Mouse (Mus musculus) ES-E14 (cell line): Measurements from ENCODE around the gene Gm10277.

ENCODE experiments used
- CHD2 ChIP-seq: IDR thresholded peaks from 2 replicates; pipeline ENCODE4 v1.6.1; 2014; ENCODE audit warnings: mild to moderate bottlenecking, low read depth, low read length, inconsistent platforms
- MAFK ChIP-seq: IDR thresholded peaks from 2 replicates; pipeline ENCODE4 v1.6.1; 2014; ENCODE audit warnings: mild to moderate bottlenecking, low read depth, low read length, inconsistent platforms; ENCODE audit not compliant: insufficient read depth
- ZC3H11A ChIP-seq: IDR thresholded peaks from 2 replicates; pipeline ENCODE4 v1.6.1; 2012; ENCODE audit warnings: low read depth, mild to moderate bottlenecking, inconsistent platforms, low read length, borderline replicate concordance

- TF ChIP-seq MAFK, result no peak
- TF ChIP-seq CHD2, result no peak
- TF ChIP-seq ZC3H11A, result no peak
These were observed 35.0 kb downstream of the Gm10277 start for GRCm38 (mm10) chr11:77752525-77752924.
